Mouse (Mus musculus) intestine, postnatal 0 days (tissue): ENCODE results near the gene Fbxo6. TPM values are rescaled to one million over a fixed set of nuclear protein-coding genes. Genes with fewer than 3 reads are reported as not detected.

Experiments
- ATAC-seq: fragments of 200-750 bp; cut with Nextera tagmentation; 2 replicates; pipeline ENCODE4 v1.8.0; 2017; ENCODE audit warnings: mild to moderate bottlenecking, moderate TSS enrichment, moderate library complexity
- H3K27ac ChIP-seq: fragments of 300-500 bp; sonication (generic); 2 replicates; pipeline ENCODE4 v1.5.1; 2014; ENCODE audit warnings: mild to moderate bottlenecking, low read depth, low read length, moderate library complexity
- H3K27me3 ChIP-seq: fragments of 300-500 bp; sonication (generic); replicated peaks from 2 replicates; pipeline ENCODE4 v1.6.1; 2014; ENCODE audit warnings: low read length, mixed read lengths; ENCODE audit not compliant: control insufficient read depth, insufficient read depth
- H3K36me3 ChIP-seq: fragments of 300-500 bp; sonication (generic); 2 replicates; pipeline ENCODE4 v1.6.1; 2014; ENCODE audit warnings: mild to moderate bottlenecking, moderate library complexity; ENCODE audit not compliant: control insufficient read depth, insufficient read depth
- H3K4me1 ChIP-seq: fragments of 300-500 bp; sonication (generic); replicated peaks from 2 replicates; pipeline ENCODE4 v1.6.1; 2014; ENCODE audit warnings: antibody characterized with exemption, low read length, mixed read lengths; ENCODE audit not compliant: control insufficient read depth, insufficient read depth
- H3K4me2 ChIP-seq: fragments of 300-500 bp; sonication (generic); replicated peaks from 2 replicates; pipeline ENCODE4 v1.6.1; 2014; ENCODE audit warnings: low read depth, mild to moderate bottlenecking, moderate library complexity
- H3K4me3 ChIP-seq: fragments of 300-500 bp; sonication (generic); 2 replicates; pipeline ENCODE4 v1.5.1; 2014; ENCODE audit warnings: low read depth, low read length
- H3K9ac ChIP-seq: fragments of 300-500 bp; sonication (generic); 2 replicates; pipeline ENCODE4 v1.6.1; 2014; ENCODE audit warnings: mild to moderate bottlenecking, low read depth, low read length
- H3K9me3 ChIP-seq: fragments of 300-500 bp; sonication (generic); 2 replicates; pipeline ENCODE4 v1.6.1; 2016; ENCODE audit warnings: mixed run types; ENCODE audit not compliant: control insufficient read depth
- CTCF ChIP-seq: sonication (generic); IDR thresholded peaks from 2 replicates; pipeline ENCODE4 v1.5.1; 2016; ENCODE audit warnings: low read depth, mild to moderate bottlenecking, control low read depth, antibody characterized with exemption, moderate library complexity
- WGBS: fragments of 180-500 bp; shearing (Covaris S2); extraction: QIAGEN DNeasy Blood & Tissue Kit; methylation state at CpG from one replicate; pipeline ENCODE4 v1.1.7; 2014; 5-methylcytosine and 5-hydroxymethylcytosine counted together
- polyA plus RNA-seq: library from polyadenylated mRNA; unstranded; fragments of >200 nt; fragmentation: Nextera tagmentation; extraction: Ambion mirVana; gene quantifications from 2 replicates; pipeline ENCODE4 v1.2.1, GENCODE M21; 2015

Gene Fbxo6
- polyA plus RNA-seq, 1 experiment from 2014 or later: 55.4 TPM

GRCm38 (mm10) chr4:148164461-148164860 lies 12.5 kb upstream of the Fbxo6 start:
- Histone ChIP-seq H3K27me3 (peaks cover 69% of the 10 kb centered on the region), H3K36me3 (no peaks in the 10 kb centered on the region)
- WGBS: 2% methylated on average over 16 of the region's 16 CpGs

DNA sequence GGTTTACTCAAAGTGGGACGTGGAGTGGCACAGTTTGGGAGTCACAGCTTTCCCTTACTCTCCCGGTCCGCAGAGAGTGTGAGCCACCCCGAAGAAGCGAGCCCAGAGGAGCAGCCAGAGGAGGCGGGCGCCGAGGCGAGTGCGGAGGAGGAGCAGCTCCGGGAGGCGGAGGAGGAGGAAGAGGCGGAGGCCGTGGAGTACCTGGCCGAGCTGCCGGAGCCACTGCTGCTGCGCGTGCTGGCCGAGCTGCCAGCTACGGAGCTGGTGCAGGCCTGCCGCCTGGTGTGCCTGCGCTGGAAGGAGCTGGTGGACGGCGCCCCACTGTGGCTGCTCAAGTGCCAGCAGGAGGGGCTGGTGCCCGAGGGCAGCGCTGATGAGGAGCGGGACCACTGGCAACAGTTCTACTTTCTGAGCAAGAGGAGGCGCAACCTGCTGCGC lies 12.1 kb upstream of the Fbxo6 start:
- H3K27ac ChIP-seq: no peak overlapping the region
- no peaks in the 10 kb centered on the region for H3K36me3 ChIP-seq
- peak; percentile 44; the same call in 1 of the 2 replicates for ATAC-seq
- H3K27me3 ChIP-seq: peaks cover 68% of the 10 kb centered on the region
- peak; percentile 91 for TF ChIP-seq CTCF
- H3K4me1 ChIP-seq: no peaks in the 10 kb centered on the region
- no peaks in the 10 kb centered on the region for H3K9me3 ChIP-seq
- peak overlapping the region; percentile 26 for H3K4me3 ChIP-seq
- H3K4me2 ChIP-seq: peak overlapping the region; percentile 57
- no peak overlapping the region for H3K9ac ChIP-seq
- WGBS: under 1% methylated on average over 29 of the region's 29 CpGs

More at GRCm38 (mm10) chr4:148164461-148164860, 12.5 kb upstream of the Fbxo6 start:
- Histone ChIP-seq H3K4me3 (peak overlapping the region; percentile 26; the same call in 1 of the 2 replicates), H3K4me2 (peak overlapping the region; percentile 57), H3K27ac (no peak overlapping the region), H3K9me3 (no peaks in the 10 kb centered on the region), H3K4me1 (no peaks in the 10 kb centered on the region), H3K9ac (no peak overlapping the region)
- ATAC-seq: no peak
- TF ChIP-seq CTCF: no peak

- H3K27ac ChIP-seq: peak within 1 kb of the TSS; percentile 35; the same call in 1 of the 2 replicates
Measured at GRCm38 (mm10) chr4:148160436-148161390, 8.8 kb upstream of the Fbxo6 start, which contains the start of the genes Fbxo44 and Fbxo2. Gene Fbxo44, minus strand, starts transcription at chr4:148160482. Gene Fbxo2, plus strand, starts transcription at chr4:148160621.

DNA sequence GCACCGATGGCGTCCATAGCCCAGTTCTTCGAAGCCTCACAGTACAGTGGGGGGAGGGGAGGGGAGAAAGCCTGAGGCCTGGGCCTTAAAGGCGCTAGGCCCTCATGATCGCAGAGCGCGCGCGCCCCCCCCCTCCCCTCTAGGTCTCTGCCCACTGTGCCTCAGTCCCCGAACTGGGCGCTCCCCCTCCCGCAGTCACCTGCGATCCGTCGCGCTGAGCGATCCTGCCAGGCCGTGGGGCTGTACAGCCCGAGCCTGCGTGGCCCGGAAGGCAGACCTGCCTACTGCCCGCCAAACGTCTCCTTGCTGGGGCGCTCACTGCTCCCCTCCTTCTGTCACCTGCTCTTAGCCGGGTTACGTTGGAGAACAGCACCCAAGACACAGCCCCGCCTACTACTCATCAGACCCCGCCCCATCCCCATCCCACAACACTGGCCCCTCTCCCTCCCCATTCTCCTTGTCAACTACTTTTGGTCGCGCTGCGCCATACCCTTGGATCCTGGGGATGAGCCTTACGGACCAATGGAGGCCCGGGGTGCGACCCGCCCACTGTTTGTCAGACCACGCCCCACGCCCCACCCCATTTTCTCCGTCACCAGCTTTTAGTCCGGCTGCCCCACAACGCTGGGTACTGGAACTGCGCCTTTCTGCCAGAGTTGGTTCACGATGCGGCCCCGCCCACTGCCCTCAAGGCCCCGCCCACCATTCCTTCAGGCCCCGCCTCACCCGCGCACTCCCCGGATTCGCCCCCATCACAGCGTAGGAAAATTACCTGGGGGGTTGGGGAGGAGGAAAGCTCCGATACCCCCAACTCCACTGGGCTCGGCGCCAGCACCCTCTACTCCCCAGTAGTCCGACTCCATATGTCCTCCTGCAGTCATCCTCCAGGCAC lies 7.8 kb upstream of the Fbxo6 start:
- TF ChIP-seq CTCF: peak; percentile 47
- 1% methylated on average over 49 of the region's 55 CpGs for WGBS
- H3K4me1 ChIP-seq: no peaks in the 10 kb centered on the region
- no peaks in the 10 kb centered on the region for H3K9me3 ChIP-seq
- ATAC-seq: peak; percentile 88
- H3K4me3 ChIP-seq: peak overlapping the region; percentile 56
- H3K27me3 ChIP-seq: peaks cover 45% of the 10 kb centered on the region
- no peaks in the 10 kb centered on the region for H3K36me3 ChIP-seq
- peak overlapping the region; percentile 62 for H3K9ac ChIP-seq
- H3K4me2 ChIP-seq: peak overlapping the region; percentile 86
- peak overlapping the region; percentile 35; the same call in 1 of the 2 replicates for H3K27ac ChIP-seq

More at GRCm38 (mm10) chr4:148160436-148161390, 8.8 kb upstream of the Fbxo6 start, which contains the start of the genes Fbxo44 and Fbxo2:
- Histone ChIP-seq H3K9me3 (no peaks in the 10 kb centered on the region), H3K4me3 (peak within 1 kb of the TSS; percentile 56), H3K4me1 (no peaks in the 10 kb centered on the region), H3K4me2 (peak within 1 kb of the TSS; percentile 86), H3K27me3 (peaks cover 54% of the 10 kb centered on the region), H3K36me3 (no peaks in the 10 kb centered on the region), H3K9ac (peak within 1 kb of the TSS; percentile 62)
- ATAC-seq: peak; percentile 29
- no peak for TF ChIP-seq CTCF
- under 1% methylated on average over 43 of the region's 43 CpGs for WGBS

DNA sequence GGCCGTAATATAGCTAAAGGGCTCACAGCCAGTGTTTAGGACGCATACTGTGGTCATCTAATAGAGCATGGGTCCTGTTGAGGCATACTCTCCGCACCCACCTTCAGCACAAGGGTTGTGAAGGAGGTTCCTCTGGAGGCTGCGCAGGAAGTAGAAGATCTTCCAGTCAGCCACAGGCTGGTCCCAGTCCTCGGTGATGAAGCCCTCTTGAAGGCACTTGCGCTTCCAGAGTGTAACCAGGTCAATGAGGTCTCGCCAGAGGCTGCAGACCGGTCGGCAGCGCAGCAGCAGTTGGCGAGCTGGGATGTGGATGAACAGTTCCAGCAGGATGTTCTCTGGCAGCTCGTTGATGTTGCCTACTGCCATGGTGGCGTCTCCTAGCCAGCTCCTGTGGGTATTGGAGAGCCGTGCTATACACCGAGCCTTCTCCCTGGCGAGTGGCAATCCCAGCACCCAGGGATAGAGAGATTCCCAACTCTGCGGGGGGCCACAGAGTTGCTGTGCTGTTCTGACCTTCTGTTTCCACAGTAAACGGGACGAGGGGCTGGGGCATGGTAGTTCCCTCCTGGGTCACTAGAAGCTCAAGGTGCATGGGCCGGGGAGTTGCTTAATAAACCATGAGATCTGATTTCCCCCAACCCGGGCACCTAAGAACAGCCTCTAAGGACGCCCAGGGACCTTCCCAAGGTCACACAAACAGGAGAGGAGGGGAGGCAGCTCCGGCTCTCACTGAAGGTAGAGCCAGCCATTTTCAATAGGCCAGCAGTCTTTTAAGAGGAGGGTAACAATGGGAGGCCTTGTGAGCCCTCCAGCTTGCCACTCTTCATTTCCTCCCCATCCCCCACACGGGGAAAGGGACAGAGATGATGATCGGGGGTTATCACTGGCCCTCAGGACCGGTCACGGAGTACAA lies 6.8 kb upstream of the Fbxo6 start:
- no peak for ATAC-seq
- Histone ChIP-seq H3K27me3 (peaks cover 34% of the 10 kb centered on the region), H3K36me3 (no peaks in the 10 kb centered on the region), H3K4me1 (no peaks in the 10 kb centered on the region), H3K4me2 (peak overlapping the region; percentile 86), H3K27ac (peak overlapping the region; percentile 35; the same call in 1 of the 2 replicates), H3K4me3 (peak overlapping the region; percentile 56), H3K9me3 (no peaks in the 10 kb centered on the region), H3K9ac (peak overlapping the region; percentile 62)
- 48% methylated on average over 27 of the region's 27 CpGs for WGBS
- TF ChIP-seq CTCF: no peak
